Mouse (Mus musculus): ENCODE results near the gene Pkn2.

GRCm38 (mm10) chr3:142811582-142811981 is 70.2 kb downstream of the Pkn2 start:
- TF ChIP-seq POLR2A (IDR thresholded peaks at IDR 0.05; ENCODE audit: insufficient read length, low read depth) (no peak), MYOD1 (IDR thresholded peaks at IDR 0.05; ENCODE audit: control insufficient read depth in 1 of 3, insufficient read length in 2 of 3, low read depth in 2 of 3) (no peak), TCF12 (IDR thresholded peaks at IDR 0.05; ENCODE audit: insufficient read depth, poor library complexity, severe bottlenecking) (no peak), MAX (IDR thresholded peaks at IDR 0.05; ENCODE audit: low read depth) (no peak), MYOG (IDR thresholded peaks at IDR 0.05; ENCODE audit: control insufficient read depth in 1 of 3, insufficient read depth in 1 of 3, insufficient read length in 2 of 3, low read depth in 2 of 3) (no peak), USF1 (IDR thresholded peaks at IDR 0.05; ENCODE audit: low read depth) (no peak), POLR2AphosphoS2 (IDR thresholded peaks at IDR 0.05; ENCODE audit: insufficient read length, low read depth) (no peak), TCF3 (IDR thresholded peaks at IDR 0.05; ENCODE audit: insufficient read length, low read depth) (no peak)
